Mouse (Mus musculus) MEL (cell line): ENCODE results near the gene Sell. TPM values are rescaled to one million over a fixed set of nuclear protein-coding genes. Genes with fewer than 3 reads are reported as not detected.

Source experiments
- DNase-seq: peaks from one replicate; pipeline ENCODE4 v3.0.0; 2011; ENCODE audit warnings: low read depth, low spot score
- H3K27ac ChIP-seq: 2 replicates; pipeline ENCODE4 v1.5.1; 2012; ENCODE audit warnings: low read depth, mild to moderate bottlenecking, control low read depth, low read length, moderate library complexity; ENCODE audit not compliant: control insufficient read depth
- H3K27me3 ChIP-seq, 2 experiments: fragments of 150-350 bp in 1 of 2; sonication (generic) in 1 of 2; 2 replicates each; pipeline ENCODE4 v1.6.1; 2012; ENCODE audit warnings: low read length in 2 of 2, mild to moderate bottlenecking in 2 of 2, improper control_type of control experiment in 1 of 2, moderate library complexity in 1 of 2; ENCODE audit not compliant: insufficient read depth in 2 of 2, control insufficient read depth in 1 of 2
- H3K36me3 ChIP-seq, 2 experiments: 2 replicates each; pipeline ENCODE4 v1.6.1; 2012 to 2014; ENCODE audit warnings: low read length in 2 of 2, improper control_type of control experiment in 1 of 2, inconsistent platforms in 1 of 2, mild to moderate bottlenecking in 1 of 2; ENCODE audit not compliant: insufficient read depth in 2 of 2, control insufficient read depth in 1 of 2
- H3K4me1 ChIP-seq, 2 experiments: fragments of 150-350 bp in 1 of 2; sonication (generic) in 1 of 2; 2 replicates each; pipeline ENCODE4 v1.6.1; 2012; ENCODE audit warnings: low read length in 2 of 2, improper control_type of control experiment in 1 of 2, mild to moderate bottlenecking in 1 of 2; ENCODE audit not compliant: insufficient read depth in 2 of 2, control insufficient read depth in 1 of 2
- H3K4me3 ChIP-seq, 2 experiments: fragments of 150-350 bp in 1 of 2; sonication (generic) in 1 of 2; 2 replicates each; pipeline ENCODE4 v1.5.1; 2012; ENCODE audit warnings: low read depth in 2 of 2, low read length in 2 of 2, mild to moderate bottlenecking in 2 of 2, moderate library complexity in 2 of 2, control low read depth in 1 of 2, improper control_type of control experiment in 1 of 2; ENCODE audit not compliant: control insufficient read depth in 1 of 2, insufficient read depth in 1 of 2
- H3K79me2 ChIP-seq: 2 replicates; pipeline ENCODE4 v1.6.1; 2012; ENCODE audit warnings: mild to moderate bottlenecking, low read length, moderate library complexity; ENCODE audit not compliant: control insufficient read depth, poor library complexity, insufficient read depth
- H3K9ac ChIP-seq: 2 replicates; pipeline ENCODE4 v1.6.1; 2012; ENCODE audit warnings: low read depth, mild to moderate bottlenecking, control low read depth, low read length, moderate library complexity; ENCODE audit not compliant: control insufficient read depth, poor library complexity, severe bottlenecking
- H3K9me3 ChIP-seq: fragments of 150-350 bp; sonication (generic); replicated peaks from 2 replicates; pipeline ENCODE4 v1.6.1; 2012; ENCODE audit warnings: mild to moderate bottlenecking, low read length, improper control_type of control experiment, moderate library complexity; ENCODE audit not compliant: insufficient read depth
- BHLHE40 ChIP-seq: IDR thresholded peaks from 2 replicates; pipeline ENCODE4 v1.6.1; 2012; ENCODE audit warnings: low read depth, mild to moderate bottlenecking, inconsistent platforms, low read length, improper control_type of control experiment, borderline replicate concordance
- CHD1 ChIP-seq: IDR thresholded peaks from 2 replicates; pipeline ENCODE4 v1.6.1; 2012; ENCODE audit warnings: low read depth, mild to moderate bottlenecking, inconsistent platforms, low read length, improper control_type of control experiment
- CHD2 ChIP-seq: IDR thresholded peaks from 2 replicates; pipeline ENCODE4 v1.6.1; 2011; ENCODE audit warnings: low read length, improper control_type of control experiment
- EP300 ChIP-seq, 2 experiments: IDR thresholded peaks; 2 replicates each; pipeline ENCODE4 v1.6.1; 2011; ENCODE audit warnings: improper control_type of control experiment in 2 of 2, low read length in 2 of 2, low read depth in 1 of 2, mild to moderate bottlenecking in 1 of 2
- ETS1 ChIP-seq: IDR thresholded peaks from 2 replicates; pipeline ENCODE4 v1.6.1; 2012; ENCODE audit warnings: low read depth, mild to moderate bottlenecking, inconsistent platforms, low read length, improper control_type of control experiment, moderate library complexity
- GABPA ChIP-seq: IDR thresholded peaks from 2 replicates; pipeline ENCODE4 v1.6.1; 2012; ENCODE audit warnings: low read depth, mild to moderate bottlenecking, inconsistent platforms, low read length, improper control_type of control experiment, moderate library complexity
- GATA1 ChIP-seq: IDR thresholded peaks from 2 replicates; pipeline ENCODE4 v1.6.1; 2011; ENCODE audit warnings: low read depth, low read length, improper control_type of control experiment
- HCFC1 ChIP-seq: IDR thresholded peaks from 2 replicates; pipeline ENCODE4 v1.6.1; 2012; ENCODE audit warnings: low read depth, mild to moderate bottlenecking, inconsistent platforms, low read length, improper control_type of control experiment, moderate library complexity
- JUND ChIP-seq: IDR thresholded peaks from 2 replicates; pipeline ENCODE4 v1.6.1; 2011; ENCODE audit warnings: low read depth, mild to moderate bottlenecking, improper control_type of control experiment, low read length
- KAT2A ChIP-seq: conservative IDR thresholded peaks from 2 replicates; pipeline ENCODE4 v1.6.1; 2012; ENCODE audit warnings: low read depth, low read length, improper control_type of control experiment, inconsistent platforms
- MAFK ChIP-seq: IDR thresholded peaks from 2 replicates; pipeline ENCODE4 v1.6.1; 2011; ENCODE audit warnings: low read depth, mild to moderate bottlenecking, low read length, improper control_type of control experiment, borderline replicate concordance
- MAZ ChIP-seq: IDR thresholded peaks from 2 replicates; pipeline ENCODE4 v1.6.1; 2012; ENCODE audit warnings: low read depth, mild to moderate bottlenecking, inconsistent platforms, low read length, improper control_type of control experiment
- MEF2A ChIP-seq: IDR thresholded peaks from 2 replicates; pipeline ENCODE4 v1.6.1; 2014; ENCODE audit warnings: low read depth, mild to moderate bottlenecking, inconsistent platforms, low read length, improper control_type of control experiment; ENCODE audit not compliant: poor library complexity, insufficient replicate concordance, severe bottlenecking; ENCODE audit errors: extremely low read depth
- MYB ChIP-seq: IDR thresholded peaks from 2 replicates; pipeline ENCODE4 v1.6.1; 2011; ENCODE audit warnings: mild to moderate bottlenecking, low read depth, low read length, improper control_type of control experiment
- MYC ChIP-seq: IDR thresholded peaks from 2 replicates; pipeline ENCODE4 v1.6.1; 2011; ENCODE audit warnings: low read depth, mild to moderate bottlenecking, low read length, improper control_type of control experiment, moderate library complexity
- NRF1 ChIP-seq: IDR thresholded peaks from 2 replicates; pipeline ENCODE4 v1.6.1; 2014; ENCODE audit warnings: low read depth, mild to moderate bottlenecking, inconsistent platforms, low read length, improper control_type of control experiment, moderate library complexity; ENCODE audit not compliant: poor library complexity, insufficient read depth, severe bottlenecking
- POLR2A ChIP-seq, 2 experiments: IDR thresholded peaks; 2 replicates each; pipeline ENCODE4 v1.6.1; 2011 to 2012; ENCODE audit warnings: low read length in 2 of 2, mild to moderate bottlenecking in 2 of 2, control low read depth in 1 of 2, improper control_type of control experiment in 1 of 2, low read depth in 1 of 2, moderate library complexity in 1 of 2; ENCODE audit not compliant: control insufficient read depth in 1 of 2, insufficient read depth in 1 of 2, poor library complexity in 1 of 2
- POLR2AphosphoS2 ChIP-seq: IDR thresholded peaks from 2 replicates; pipeline ENCODE4 v1.6.1; 2011; ENCODE audit warnings: low read length, improper control_type of control experiment
- RAD21 ChIP-seq: IDR thresholded peaks from 2 replicates; pipeline ENCODE4 v1.6.1; 2011; ENCODE audit warnings: mild to moderate bottlenecking, low read depth, low read length, improper control_type of control experiment
- RCOR1 ChIP-seq: IDR thresholded peaks from 2 replicates; pipeline ENCODE4 v1.6.1; 2012; ENCODE audit warnings: low read depth, mild to moderate bottlenecking, inconsistent platforms, low read length, improper control_type of control experiment
- SIN3A ChIP-seq: IDR thresholded peaks from 2 replicates; pipeline ENCODE4 v1.6.1; 2012; ENCODE audit warnings: low read length, improper control_type of control experiment, inconsistent platforms
- SMC3 ChIP-seq: IDR thresholded peaks from 2 replicates; pipeline ENCODE4 v1.6.1; 2011; ENCODE audit warnings: low read depth, low read length, improper control_type of control experiment
- TCF12 ChIP-seq: IDR thresholded peaks from 2 replicates; pipeline ENCODE4 v1.6.1; 2014; ENCODE audit warnings: low read depth, mild to moderate bottlenecking, inconsistent platforms, low read length, improper control_type of control experiment, moderate library complexity
- USF2 ChIP-seq, 2 experiments: IDR thresholded peaks; 2 replicates each; pipeline ENCODE4 v1.6.1; 2011 to 2012; ENCODE audit warnings: improper control_type of control experiment in 2 of 2, low read length in 2 of 2, borderline replicate concordance in 1 of 2, inconsistent platforms in 1 of 2, low read depth in 1 of 2, mild to moderate bottlenecking in 1 of 2; ENCODE audit not compliant: insufficient read depth in 1 of 2
- ZKSCAN1 ChIP-seq: IDR thresholded peaks from 2 replicates; pipeline ENCODE4 v1.6.1; 2012; ENCODE audit warnings: low read depth, mild to moderate bottlenecking, inconsistent platforms, low read length, improper control_type of control experiment, moderate library complexity
- ZMIZ1 ChIP-seq: IDR thresholded peaks from 2 replicates; pipeline ENCODE4 v1.6.1; 2012; ENCODE audit warnings: low read depth, mild to moderate bottlenecking, inconsistent platforms, low read length, improper control_type of control experiment, moderate library complexity
- polyA plus RNA-seq, 2 experiments: library from polyadenylated mRNA; stranded (reverse) in 1 of 2; unstranded in 1 of 2; fragments of >175 nt in 1 of 2; fragments of >200 nt in 1 of 2; gene quantifications; 2 replicates each; pipeline versions ENCODE4 v1.2.1 to v1.2.4; 2012; ENCODE audit warnings: low replicate concordance in 2 of 2, low read depth in 1 of 2; ENCODE audit not compliant: insufficient read length in 2 of 2, insufficient read depth in 1 of 2, missing spikeins in 1 of 2
- total RNA-seq: library from RNA; depleted of rRNA; stranded (reverse); fragments of 300-350 nt; gene quantifications from 2 replicates; pipeline ENCODE4 v1.2.3, GENCODE M21; 2012

Sell gene
- total and polyA plus RNA-seq, 3 experiments, result 0.04 TPM; not detected in 2

DNA sequence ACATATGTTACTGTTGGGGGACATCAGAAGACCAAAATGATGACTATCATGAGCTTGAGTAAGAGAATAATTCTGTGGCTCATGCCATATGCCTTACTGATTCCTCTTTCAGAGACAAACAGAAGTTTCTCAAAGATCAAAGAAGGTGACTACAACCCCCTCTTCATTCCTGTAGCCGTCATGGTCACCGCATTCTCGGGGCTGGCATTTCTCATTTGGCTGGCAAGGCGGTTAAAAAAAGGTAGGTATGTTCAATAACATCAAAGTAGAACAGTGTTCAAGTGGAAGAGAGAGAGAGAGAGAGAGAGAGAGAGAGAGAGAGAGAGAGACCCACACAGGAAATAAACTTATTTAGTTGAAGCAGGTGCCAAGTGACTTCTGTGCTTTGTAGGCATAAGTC lies 10.2 kb downstream of the Sell start:
- H3K4me1 ChIP-seq, result peaks cover 9 to 12% of the 10 kb centered on the region in 2 experiments
- H3K4me3 ChIP-seq, result no peak overlapping the region

DNA sequence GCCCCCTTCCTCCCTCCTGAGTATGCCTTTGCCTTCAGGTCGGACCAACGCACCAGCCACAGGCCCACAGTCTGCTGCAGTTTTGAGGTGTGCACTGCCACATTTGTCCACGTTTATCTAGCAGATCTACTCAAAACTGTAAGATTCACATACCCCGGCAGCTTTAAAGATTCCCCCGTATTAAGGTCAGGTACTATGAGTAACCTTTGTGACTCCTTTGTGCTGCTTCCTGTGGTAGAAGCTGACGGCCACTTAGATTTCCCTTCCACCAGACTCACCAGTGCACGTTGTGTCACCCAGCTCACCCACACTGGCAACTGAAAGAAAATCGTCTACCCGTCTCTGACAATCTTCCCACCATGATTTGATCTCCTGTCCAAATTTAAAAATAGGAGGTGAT lies 11.3 kb downstream of the Sell start:
- Histone ChIP-seq H3K36me3 (peaks cover 0 to 7% of the 10 kb centered on the region in 2 experiments; a peak in 2 of 4 replicates), H3K4me3 (no peak overlapping the region)

More for the DNA sequence above, 10.2 kb downstream of the Sell start:
- H3K9me3 ChIP-seq, result no peaks in the 10 kb centered on the region
- no peak for TF ChIP-seq SMC3
- TF ChIP-seq JUND, result no peak
- TF ChIP-seq ETS1, result no peak
- no peak for TF ChIP-seq ZKSCAN1
- no peak for TF ChIP-seq USF2 (IDR thresholded peaks at IDR 0.05; ENCODE audit: borderline replicate concordance in 1 of 2, insufficient read depth in 1 of 2, low read depth in 1 of 2, low read length in 2 of 2)
- no peaks in the 10 kb centered on the region; a peak in 1 of 4 replicates for H3K27me3 ChIP-seq
- peaks cover 0 to 7% of the 10 kb centered on the region in 2 experiments; a peak in 2 of 4 replicates for H3K36me3 ChIP-seq
- H3K27ac ChIP-seq, result no peak overlapping the region
- no peak for DNase-seq
- H3K9ac ChIP-seq, result no peak overlapping the region
- H3K79me2 ChIP-seq, result no peaks in the 10 kb centered on the region

DNA sequence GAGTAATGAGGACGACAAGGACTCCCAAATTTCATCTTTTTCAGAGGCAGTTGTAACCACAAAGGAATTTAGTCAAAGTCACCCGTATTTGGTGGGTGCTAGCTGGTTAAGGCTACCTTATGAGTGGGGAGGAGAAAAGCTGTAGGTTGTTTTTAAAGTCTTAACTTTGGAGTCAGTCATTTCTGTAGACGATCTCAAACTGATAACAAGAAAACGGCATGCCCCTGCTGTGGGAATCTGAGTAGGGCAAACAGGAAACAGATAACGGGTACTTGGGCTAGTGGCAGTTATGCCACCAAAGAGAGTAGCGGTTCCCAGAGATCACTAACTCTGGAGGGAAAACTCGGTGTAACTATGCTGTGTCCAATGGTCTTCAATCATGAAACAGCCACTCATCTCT lies 12.0 kb downstream of the Sell start:
- Histone ChIP-seq H3K4me3 (no peak overlapping the region), H3K9ac (no peak overlapping the region), H3K27me3 (no peaks in the 10 kb centered on the region), H3K9me3 (no peaks in the 10 kb centered on the region), H3K79me2 (no peaks in the 10 kb centered on the region), H3K27ac (no peak overlapping the region; the same call in 1 of the 2 replicates), H3K4me1 (peaks cover 10 to 17% of the 10 kb centered on the region in 2 experiments), H3K36me3 (peaks cover 0 to 9% of the 10 kb centered on the region in 2 experiments; a peak in 2 of 4 replicates)
- TF ChIP-seq MYC, result no peak
- TF ChIP-seq KAT2A, result no peak
- TF ChIP-seq EP300 (IDR thresholded peaks at IDR 0.05; ENCODE audit: low read depth in 1 of 2, low read length in 2 of 2), result peak; percentile 74 to 88
- peak; percentile 70 for TF ChIP-seq TCF12
- TF ChIP-seq SIN3A, result no peak
- TF ChIP-seq CHD1, result no peak
- TF ChIP-seq MEF2A, result no peak
- TF ChIP-seq GABPA, result no peak
- TF ChIP-seq MYB, result peak; percentile 79
- peak; percentile 63 for TF ChIP-seq GATA1
- TF ChIP-seq ZMIZ1, result no peak
- no peak for TF ChIP-seq POLR2AphosphoS2
- TF ChIP-seq ETS1, result no peak
- DNase-seq, result no peak

More for the DNA sequence above, 11.3 kb downstream of the Sell start:
- Histone ChIP-seq H3K4me1 (peaks cover 9 to 14% of the 10 kb centered on the region in 2 experiments), H3K9ac (no peak overlapping the region), H3K9me3 (no peaks in the 10 kb centered on the region), H3K79me2 (no peaks in the 10 kb centered on the region), H3K27ac (no peak overlapping the region), H3K27me3 (no peaks in the 10 kb centered on the region)
- TF ChIP-seq ZKSCAN1 (no peak), POLR2AphosphoS2 (no peak), CHD2 (no peak), POLR2A (IDR thresholded peaks at IDR 0.05; ENCODE audit: control insufficient read depth in 1 of 2, insufficient read depth in 1 of 2, low read depth in 1 of 2, low read length in 2 of 2, poor library complexity in 1 of 2) (no peak), CHD1 (no peak), NRF1 (no peak), BHLHE40 (no peak), ZMIZ1 (no peak), RAD21 (no peak), SIN3A (no peak), USF2 (IDR thresholded peaks at IDR 0.05; ENCODE audit: borderline replicate concordance in 1 of 2, insufficient read depth in 1 of 2, low read depth in 1 of 2, low read length in 2 of 2) (no peak), HCFC1 (no peak), GABPA (no peak), MYB (no peak), RCOR1 (no peak), TCF12 (no peak), MAZ (no peak), MAFK (no peak)
- no peak for DNase-seq
